Mouse (Mus musculus): ENCODE data around the gene Lef1.

GRCm38 (mm10) chr3:131266366-131267050, 156.2 kb downstream of the Lef1 start:
- no peak for TF ChIP-seq POLR2A (IDR thresholded peaks at IDR 0.05; ENCODE audit: insufficient read length, low read depth)
- TF ChIP-seq SRF (IDR thresholded peaks at IDR 0.05; ENCODE audit: control insufficient read depth, insufficient read length, low read depth), result no peak
- TF ChIP-seq CEBPB (IDR thresholded peaks at IDR 0.05; ENCODE audit: insufficient read depth, poor library complexity, severe bottlenecking), result no peak
- TF ChIP-seq USF1 (IDR thresholded peaks at IDR 0.05; ENCODE audit: low read depth), result no peak
